Mouse (Mus musculus) embryonic facial prominence, embryonic 12.5 days (tissue): ENCODE measurements around the gene Gm8271. TPM values are rescaled to one million over a fixed set of nuclear protein-coding genes. Genes with fewer than 3 reads are reported as not detected.
"Not testable (repeated sequence)": the region's sequence is repeated elsewhere in the genome, so short reads cannot be mapped to it uniquely, and the experiment has no call there.

Experiments used
- ATAC-seq: fragments of 200-750 bp; cut with Nextera tagmentation; 2 replicates; pipeline ENCODE4 v1.8.0; 2017; ENCODE audit not compliant: insufficient number of reproducible peaks, insufficient read depth, low FRiP score, low TSS enrichment
- H3K27ac ChIP-seq: fragments of 300-500 bp; sonication (generic); 2 replicates; pipeline ENCODE4 v1.5.1; 2016; ENCODE audit warnings: mild to moderate bottlenecking
- H3K27me3 ChIP-seq: fragments of 300-500 bp; sonication (generic); 2 replicates; pipeline ENCODE4 v1.6.1; 2016; ENCODE audit warnings: mild to moderate bottlenecking, moderate library complexity
- H3K36me3 ChIP-seq: fragments of 300-500 bp; sonication (generic); 2 replicates; pipeline ENCODE4 v1.6.1; 2016; ENCODE audit warnings: mild to moderate bottlenecking
- H3K4me1 ChIP-seq: fragments of 300-500 bp; sonication (generic); 2 replicates; pipeline ENCODE4 v1.6.1; 2016
- H3K4me2 ChIP-seq: fragments of 300-500 bp; sonication (generic); replicated peaks from 2 replicates; pipeline ENCODE4 v1.6.1; 2016; ENCODE audit warnings: mild to moderate bottlenecking, moderate library complexity
- H3K4me3 ChIP-seq: fragments of 300-500 bp; sonication (generic); 2 replicates; pipeline ENCODE4 v1.5.1; 2016; ENCODE audit warnings: mild to moderate bottlenecking
- H3K9ac ChIP-seq: fragments of 300-500 bp; sonication (generic); 2 replicates; pipeline ENCODE4 v1.6.1; 2016; ENCODE audit warnings: mild to moderate bottlenecking, moderate library complexity
- H3K9me3 ChIP-seq: fragments of 300-500 bp; sonication (generic); 2 replicates; pipeline ENCODE4 v1.6.1; 2016; ENCODE audit warnings: mild to moderate bottlenecking, moderate library complexity
- WGBS: fragments of 180-500 bp; shearing (Covaris S2); methylation state at CpG from one replicate; pipeline ENCODE4 v1.1.7; 2016; 5-methylcytosine and 5-hydroxymethylcytosine counted together
- polyA plus RNA-seq: library from polyadenylated mRNA; unstranded; fragments of >200 nt; fragmentation: Nextera tagmentation; extraction: Ambion mirVana; gene quantifications from 2 replicates; pipeline ENCODE4 v1.2.1, GENCODE M21; 2016

The Gm8271 gene
- polyA plus RNA-seq: not detected in 2 replicates

DNA sequence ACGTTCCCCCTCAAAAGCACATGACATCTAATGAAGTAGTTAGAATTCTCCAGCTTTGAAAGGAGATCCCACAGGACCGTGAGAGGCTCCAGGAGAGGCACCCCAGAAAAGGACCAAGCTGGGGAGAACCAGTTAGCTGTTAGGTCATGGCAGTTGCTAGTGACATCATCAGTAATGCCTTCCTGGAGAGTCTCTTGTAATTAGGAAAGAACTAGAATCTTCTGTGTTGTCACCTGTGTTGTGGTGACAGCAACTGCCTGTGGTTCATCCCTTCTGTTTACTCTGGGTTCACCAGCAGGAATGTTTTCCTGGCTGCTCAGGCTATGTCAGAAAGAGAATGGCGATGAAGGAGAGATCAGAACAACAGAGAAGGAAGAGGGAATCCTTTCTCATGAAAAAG, at the start of gene Gm8271:
Gene Gm8271 (plus strand): TSS at position 301 of the 400 bp plus-strand sequence.
- H3K27ac ChIP-seq, H3K36me3 ChIP-seq, H3K27me3 ChIP-seq, ATAC-seq, H3K4me2 ChIP-seq, H3K9me3 ChIP-seq, H3K4me3 ChIP-seq, H3K4me1 ChIP-seq, H3K9ac ChIP-seq: not testable (repeated sequence)
- no CpG with 5 or more reads among the region's 3 CpGs for WGBS

DNA sequence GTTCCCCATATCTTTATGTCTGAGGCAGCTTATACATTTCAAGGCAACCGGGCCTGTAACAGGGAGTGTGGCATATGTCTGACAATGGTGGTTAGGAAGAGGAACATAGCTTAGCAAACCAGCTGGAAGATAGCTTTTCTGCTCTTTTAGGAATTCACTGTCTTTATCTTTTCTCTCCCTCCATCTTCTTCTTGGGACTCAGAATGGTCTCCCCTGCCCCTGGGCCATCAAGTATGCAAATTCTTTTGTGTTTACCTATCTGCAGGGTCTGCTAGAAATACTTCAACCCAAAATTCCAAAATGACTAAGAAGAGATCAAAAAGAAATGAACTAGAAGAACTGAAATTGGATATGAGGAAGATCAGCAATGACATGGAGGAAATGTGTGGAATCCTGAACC, 21.4 kb upstream of the Gm8271 start, which contains the start of gene Gm3317:
Gene Gm3317 (plus strand): TSS at position 301 of the 400 bp plus-strand sequence.
- H3K27me3 ChIP-seq, ATAC-seq, H3K9me3 ChIP-seq, H3K27ac ChIP-seq, H3K4me3 ChIP-seq, H3K36me3 ChIP-seq, H3K4me1 ChIP-seq, H3K9ac ChIP-seq, H3K4me2 ChIP-seq: not testable (repeated sequence)
- no CpG with 5 or more reads among the region's 1 CpGs for WGBS

Other genes starting within 250 kb of the Gm8271 start
- gene Gm8297, start 201.9 kb upstream of the Gm8271 start, polyA plus RNA-seq: not detected in 2 replicates
- not detected in 2 replicates for gene Gm3298, start 169.9 kb upstream of the Gm8271 start, polyA plus RNA-seq
- gene 4930555G01Rik, start 135.2 kb upstream of the Gm8271 start, polyA plus RNA-seq: not detected in 2 replicates
- 1.6 and 1.8 TPM in 2 replicates for gene Gm8281, start 114.8 kb upstream of the Gm8271 start, polyA plus RNA-seq
- gene Gm8279, start 54.3 kb upstream of the Gm8271 start, polyA plus RNA-seq: not detected in 2 replicates
- not detected in 2 replicates for gene Gm3317, start 21.3 kb upstream of the Gm8271 start, polyA plus RNA-seq
- not detected in 2 replicates for gene Gm3526, start 74.8 kb downstream of the Gm8271 start, polyA plus RNA-seq
- gene Gm3542, start 149.1 kb downstream of the Gm8271 start, polyA plus RNA-seq: not detected in 2 replicates
- gene Gm3500, start 203.3 kb downstream of the Gm8271 start, polyA plus RNA-seq: 0.59 TPM in 1 of 2 replicates, not detected in the other